Mouse (Mus musculus): ENCODE data around the gene Arhgap24. TPM values are rescaled to one million over a fixed set of nuclear protein-coding genes. Genes with fewer than 3 reads are reported as not detected.

The Arhgap24 gene
- polyA plus RNA-seq, 1 experiment from 2014 or later: 15.0 TPM

GRCm38 (mm10) chr5:102786123-102786522, 304.9 kb downstream of the Arhgap24 start:
- no peak overlapping the region for H3K4me2 ChIP-seq (ENCODE audit: low read length)
- ATAC-seq: no peak
- no peaks in the 10 kb centered on the region for H3K4me1 ChIP-seq (ENCODE audit: control insufficient read depth, insufficient read depth, low read depth, low read length)
- no peaks in the 10 kb centered on the region for H3K27me3 ChIP-seq (replicated peaks; ENCODE audit: control insufficient read depth, insufficient read depth, low read length)
- no peaks in the 10 kb centered on the region for H3K36me3 ChIP-seq (ENCODE audit: control insufficient read depth, insufficient read depth, low read length)
- H3K27ac ChIP-seq (ENCODE audit: low read depth, low read length): no peak overlapping the region
- no peak overlapping the region for H3K9ac ChIP-seq (ENCODE audit: low read depth, low read length)
- 74% methylated on average over 2 of the region's 2 CpGs for WGBS
- H3K4me3 ChIP-seq (ENCODE audit: low read length): no peak overlapping the region
- no peaks in the 10 kb centered on the region for H3K9me3 ChIP-seq (ENCODE audit: control insufficient read depth, low read length)

GRCm38 (mm10) chr5:102788437-102788836, 307.2 kb downstream of the Arhgap24 start:
- Histone ChIP-seq H3K4me2 (ENCODE audit: low read length) (no peak overlapping the region), H3K27ac (ENCODE audit: low read depth, low read length) (no peak overlapping the region), H3K9ac (ENCODE audit: low read depth, low read length) (no peak overlapping the region), H3K27me3 (replicated peaks; ENCODE audit: control insufficient read depth, insufficient read depth, low read length) (no peaks in the 10 kb centered on the region), H3K4me3 (ENCODE audit: low read length) (no peak overlapping the region), H3K4me1 (ENCODE audit: control insufficient read depth, insufficient read depth, low read depth, low read length) (no peaks in the 10 kb centered on the region), H3K9me3 (ENCODE audit: control insufficient read depth, low read length) (no peaks in the 10 kb centered on the region), H3K36me3 (ENCODE audit: control insufficient read depth, insufficient read depth, low read length) (no peaks in the 10 kb centered on the region)
- 81% methylated on average over 3 of the region's 3 CpGs for WGBS
- no peak for ATAC-seq

- no peak for ATAC-seq
- Histone ChIP-seq H3K27ac (ENCODE audit: low read depth, low read length) (no peak overlapping the region), H3K27me3 (replicated peaks; ENCODE audit: control insufficient read depth, insufficient read depth, low read length) (no peaks in the 10 kb centered on the region), H3K4me1 (ENCODE audit: control insufficient read depth, insufficient read depth, low read depth, low read length) (no peaks in the 10 kb centered on the region), H3K9me3 (ENCODE audit: control insufficient read depth, low read length) (no peaks in the 10 kb centered on the region), H3K9ac (ENCODE audit: low read depth, low read length) (no peak overlapping the region), H3K4me2 (ENCODE audit: low read length) (no peak overlapping the region), H3K36me3 (ENCODE audit: control insufficient read depth, insufficient read depth, low read length) (no peaks in the 10 kb centered on the region), H3K4me3 (ENCODE audit: low read length) (no peak overlapping the region)
- 31% methylated on average over 4 of the region's 4 CpGs for WGBS
Observed at GRCm38 (mm10) chr5:102791273-102791672, 310.1 kb downstream of the Arhgap24 start.

- Histone ChIP-seq H3K4me1 (ENCODE audit: control insufficient read depth, insufficient read depth, low read depth, low read length) (no peaks in the 10 kb centered on the region), H3K36me3 (ENCODE audit: control insufficient read depth, insufficient read depth, low read length) (no peaks in the 10 kb centered on the region), H3K27ac (ENCODE audit: low read depth, low read length) (no peak overlapping the region), H3K4me3 (ENCODE audit: low read length) (no peak overlapping the region), H3K4me2 (ENCODE audit: low read length) (no peak overlapping the region), H3K9ac (ENCODE audit: low read depth, low read length) (no peak overlapping the region), H3K9me3 (ENCODE audit: control insufficient read depth, low read length) (no peaks in the 10 kb centered on the region), H3K27me3 (replicated peaks; ENCODE audit: control insufficient read depth, insufficient read depth, low read length) (no peaks in the 10 kb centered on the region)
- 82% methylated on average over 11 of the region's 11 CpGs for WGBS
- no peak for ATAC-seq
Observed at GRCm38 (mm10) chr5:102793536-102793935, 312.3 kb downstream of the Arhgap24 start.

- no peak for ATAC-seq
- no peaks in the 10 kb centered on the region for H3K27me3 ChIP-seq (replicated peaks; ENCODE audit: control insufficient read depth, insufficient read depth, low read length)
Observed at GRCm38 (mm10) chr5:102801469-102801868, 320.3 kb downstream of the Arhgap24 start.

GRCm38 (mm10) chr5:102802833-102803232, 321.6 kb downstream of the Arhgap24 start:
- Histone ChIP-seq H3K4me1 (ENCODE audit: control insufficient read depth, insufficient read depth, low read depth, low read length) (no peaks in the 10 kb centered on the region), H3K27ac (ENCODE audit: low read depth, low read length) (no peak overlapping the region), H3K4me2 (ENCODE audit: low read length) (no peak overlapping the region), H3K9ac (ENCODE audit: low read depth, low read length) (no peak overlapping the region), H3K36me3 (ENCODE audit: control insufficient read depth, insufficient read depth, low read length) (no peaks in the 10 kb centered on the region), H3K27me3 (replicated peaks; ENCODE audit: control insufficient read depth, insufficient read depth, low read length) (no peaks in the 10 kb centered on the region), H3K9me3 (ENCODE audit: control insufficient read depth, low read length) (no peaks in the 10 kb centered on the region), H3K4me3 (ENCODE audit: low read length) (no peak overlapping the region)
- ATAC-seq: no peak
- WGBS: 88% methylated on average over 6 of the region's 6 CpGs

More at GRCm38 (mm10) chr5:102801469-102801868, 320.3 kb downstream of the Arhgap24 start:
- Histone ChIP-seq H3K4me2 (ENCODE audit: low read length) (no peak overlapping the region), H3K36me3 (ENCODE audit: control insufficient read depth, insufficient read depth, low read length) (no peaks in the 10 kb centered on the region), H3K9ac (ENCODE audit: low read depth, low read length) (no peak overlapping the region), H3K4me3 (ENCODE audit: low read length) (no peak overlapping the region), H3K27ac (ENCODE audit: low read depth, low read length) (no peak overlapping the region), H3K4me1 (ENCODE audit: control insufficient read depth, insufficient read depth, low read depth, low read length) (no peaks in the 10 kb centered on the region), H3K9me3 (ENCODE audit: control insufficient read depth, low read length) (no peaks in the 10 kb centered on the region)
- 85% methylated on average over 3 of the region's 3 CpGs for WGBS

- H3K4me2 ChIP-seq (ENCODE audit: low read length): no peak overlapping the region
- no peaks in the 10 kb centered on the region for H3K9me3 ChIP-seq (ENCODE audit: control insufficient read depth, low read length)
- 35% methylated on average over 4 of the region's 4 CpGs for WGBS
- no peaks in the 10 kb centered on the region for H3K4me1 ChIP-seq (ENCODE audit: control insufficient read depth, insufficient read depth, low read depth, low read length)
- H3K36me3 ChIP-seq (ENCODE audit: control insufficient read depth, insufficient read depth, low read length): no peaks in the 10 kb centered on the region
- H3K27ac ChIP-seq (ENCODE audit: low read depth, low read length): no peak overlapping the region
- no peak overlapping the region for H3K4me3 ChIP-seq (ENCODE audit: low read length)
- no peak overlapping the region for H3K9ac ChIP-seq (ENCODE audit: low read depth, low read length)
- no peaks in the 10 kb centered on the region for H3K27me3 ChIP-seq (replicated peaks; ENCODE audit: control insufficient read depth, insufficient read depth, low read length)
- no peak for ATAC-seq
Observed at GRCm38 (mm10) chr5:102803675-102804074, 322.5 kb downstream of the Arhgap24 start.

- H3K4me3 ChIP-seq (ENCODE audit: low read length): no peak overlapping the region
- H3K4me1 ChIP-seq (ENCODE audit: control insufficient read depth, insufficient read depth, low read depth, low read length): no peaks in the 10 kb centered on the region
- no peak for ATAC-seq
- no peaks in the 10 kb centered on the region for H3K36me3 ChIP-seq (ENCODE audit: control insufficient read depth, insufficient read depth, low read length)
- no peak overlapping the region for H3K4me2 ChIP-seq (ENCODE audit: low read length)
- no peak overlapping the region for H3K9ac ChIP-seq (ENCODE audit: low read depth, low read length)
- no peaks in the 10 kb centered on the region for H3K9me3 ChIP-seq (ENCODE audit: control insufficient read depth, low read length)
- H3K27ac ChIP-seq (ENCODE audit: low read depth, low read length): no peak overlapping the region
- H3K27me3 ChIP-seq (replicated peaks; ENCODE audit: control insufficient read depth, insufficient read depth, low read length): no peaks in the 10 kb centered on the region
Observed at GRCm38 (mm10) chr5:102807518-102807917, 326.3 kb downstream of the Arhgap24 start.

GRCm38 (mm10) chr5:102810366-102810957, 329.3 kb downstream of the Arhgap24 start:
- Histone ChIP-seq H3K9ac (ENCODE audit: low read depth, low read length) (no peak overlapping the region), H3K4me1 (ENCODE audit: control insufficient read depth, insufficient read depth, low read depth, low read length) (no peaks in the 10 kb centered on the region), H3K27ac (ENCODE audit: low read depth, low read length) (no peak overlapping the region), H3K27me3 (replicated peaks; ENCODE audit: control insufficient read depth, insufficient read depth, low read length) (no peaks in the 10 kb centered on the region), H3K4me3 (ENCODE audit: low read length) (no peak overlapping the region), H3K4me2 (ENCODE audit: low read length) (no peak overlapping the region), H3K9me3 (ENCODE audit: control insufficient read depth, low read length) (no peaks in the 10 kb centered on the region), H3K36me3 (ENCODE audit: control insufficient read depth, insufficient read depth, low read length) (no peaks in the 10 kb centered on the region)
- WGBS: 51% methylated on average over 7 of the region's 7 CpGs
- ATAC-seq: no peak

- Histone ChIP-seq H3K27ac (ENCODE audit: low read depth, low read length) (no peak overlapping the region), H3K4me3 (ENCODE audit: low read length) (no peak overlapping the region), H3K27me3 (replicated peaks; ENCODE audit: control insufficient read depth, insufficient read depth, low read length) (no peaks in the 10 kb centered on the region), H3K9ac (ENCODE audit: low read depth, low read length) (no peak overlapping the region), H3K36me3 (ENCODE audit: control insufficient read depth, insufficient read depth, low read length) (no peaks in the 10 kb centered on the region), H3K4me2 (ENCODE audit: low read length) (no peak overlapping the region), H3K4me1 (ENCODE audit: control insufficient read depth, insufficient read depth, low read depth, low read length) (no peaks in the 10 kb centered on the region), H3K9me3 (ENCODE audit: control insufficient read depth, low read length) (no peaks in the 10 kb centered on the region)
- ATAC-seq: no peak
- 69% methylated on average over 3 of the region's 3 CpGs for WGBS
Observed at GRCm38 (mm10) chr5:102813271-102813670, 332.1 kb downstream of the Arhgap24 start.
